ENCODE assay signal across 23 mouse cellular contexts in genomic region chr1:181628276-181628675, GRCm38 (mm10). TPM values are rescaled to one million over a fixed set of nuclear protein-coding genes. Genes with fewer than 3 reads are reported as not detected.
DNase-seq lines count a peak whose midpoint lies in the region; ATAC-seq lines count a peak whose summit lies in the region.
"Had no signal": no experiment of that assay in that cellular context is flagged by ENCODE, and none has a peak within 500 bp of the region (broad histone marks: within the 10 kb centered on the region; RNA-seq: fewer than 3 reads in every experiment).

No protein-coding gene starts in this region.

- H3K27ac ChIP-seq in midbrain, embryonic 11.5 days (ENCODE audit: low read depth, low read length): no peak overlapping the region
- H3K27ac ChIP-seq in midbrain, embryonic 10.5 days (replicated peaks): no peak overlapping the region
- H3K27ac ChIP-seq: embryonic facial prominence, embryonic 10.5 days; embryonic facial prominence, embryonic 12.5 days; forebrain, embryonic 13.5 days; forebrain, embryonic 15.5 days had no signal

- ATAC-seq in midbrain, embryonic 11.5 days (ENCODE audit: low FRiP score): no peak
- ATAC-seq: activated CD4-positive, CD25-positive, alpha-beta regulatory T cell, adult 4 months; CD4-positive, CD25-positive, alpha-beta regulatory T cell, adult 4 months; forebrain, embryonic 13.5 days; forebrain, embryonic 15.5 days; forebrain, postnatal 0 days; Patski had no signal

- no peak overlapping the region for H3K9ac ChIP-seq in midbrain, embryonic 11.5 days (ENCODE audit: low read length)
- H3K9ac ChIP-seq: embryonic facial prominence, embryonic 12.5 days; forebrain, embryonic 13.5 days; forebrain, embryonic 15.5 days; forebrain, postnatal 0 days had no signal

- WGBS in midbrain, embryonic 11.5 days: 72% methylated on average over 6 of the region's 6 CpGs
- 76% methylated on average over 6 of the region's 6 CpGs for WGBS in midbrain, embryonic 10.5 days

- peak; percentile 13 for DNase-seq in adrenal gland, postnatal 10 days
- DNase-seq in adrenal gland, adult 18-20 months (ENCODE audit: low spot score in 2 of 2): no peak
- peak; percentile 61 for DNase-seq in heart, adult 11 months
- DNase-seq in heart, adult 18-20 months: no peak
- peak; percentile 72 for DNase-seq in midbrain, embryonic 11.5 days (ENCODE audit: low spot score, missing footprints)
- no peak for DNase-seq in midbrain, embryonic 10.5 days (ENCODE audit: low spot score)
- no peak for DNase-seq in testis, postnatal 14 days (ENCODE audit: low spot score)
- DNase-seq: adrenal gland, adult 2 months; adrenal gland, postnatal 25 days; B cell, adult 2 months; cerebellum, adult 11-12 months; cerebellum, adult 2 months; cerebellum, adult 9-10 months; cerebellum, postnatal 10 days; cerebellum, postnatal 25 days; forebrain, postnatal 0 days had no signal

- no peaks in the 10 kb centered on the region for H3K9me3 ChIP-seq in midbrain, embryonic 11.5 days (ENCODE audit: control insufficient read depth, low read length)
- H3K9me3 ChIP-seq in midbrain, embryonic 10.5 days (replicated peaks): no peaks in the 10 kb centered on the region
- H3K9me3 ChIP-seq: embryonic facial prominence, embryonic 10.5 days; embryonic facial prominence, embryonic 12.5 days; forebrain, embryonic 13.5 days; forebrain, embryonic 15.5 days had no signal

- H3K4me1 ChIP-seq in midbrain, embryonic 11.5 days (ENCODE audit: control insufficient read depth, insufficient read depth, low read length): no peaks in the 10 kb centered on the region
- H3K4me1 ChIP-seq in midbrain, embryonic 10.5 days: no peaks in the 10 kb centered on the region; the same call in 1 of the 2 replicates
- H3K4me1 ChIP-seq: forebrain, embryonic 13.5 days; forebrain, embryonic 15.5 days had no signal

- H3K36me3 ChIP-seq in midbrain, embryonic 11.5 days (ENCODE audit: control insufficient read depth, insufficient read depth, low read length): no peaks in the 10 kb centered on the region
- no peaks in the 10 kb centered on the region for H3K36me3 ChIP-seq in midbrain, embryonic 10.5 days
- H3K36me3 ChIP-seq: embryonic facial prominence, embryonic 10.5 days; embryonic facial prominence, embryonic 12.5 days; forebrain, embryonic 15.5 days had no signal

- no peaks in the 10 kb centered on the region for H3K27me3 ChIP-seq in midbrain, embryonic 11.5 days (ENCODE audit: control insufficient read depth, insufficient read depth, low read length)
- H3K27me3 ChIP-seq in midbrain, embryonic 10.5 days (ENCODE audit: low read depth, poor library complexity, severe bottlenecking): no peaks in the 10 kb centered on the region
- H3K27me3 ChIP-seq: embryonic facial prominence, embryonic 12.5 days; forebrain, embryonic 13.5 days; forebrain, embryonic 15.5 days had no signal

- H3K4me3 ChIP-seq in midbrain, embryonic 11.5 days (ENCODE audit: low read depth, low read length): no peak overlapping the region
- H3K4me3 ChIP-seq in midbrain, embryonic 10.5 days: no peak overlapping the region
- H3K4me3 ChIP-seq: embryonic facial prominence, embryonic 10.5 days; embryonic facial prominence, embryonic 12.5 days; forebrain, embryonic 13.5 days; forebrain, embryonic 15.5 days had no signal

- H3K4me2 ChIP-seq in midbrain, embryonic 11.5 days: no peak overlapping the region
- H3K4me2 ChIP-seq: embryonic facial prominence, embryonic 12.5 days; forebrain, embryonic 13.5 days; forebrain, embryonic 15.5 days had no signal

RNA-seq across cellular contexts. Expression of gene Dnah14, which starts 51.9 kb away (rescaled TPM):
- total RNA-seq in adrenal gland, postnatal 10 days (2021): under 1 TPM; 0.09 TPM
- total RNA-seq in adrenal gland, adult 18-20 months (2021): not detected
- total RNA-seq in heart, adult 18-20 months (2021): not detected
- polyA plus RNA-seq in midbrain, embryonic 11.5 days (2014; fragmentation: Nextera tagmentation; extraction: Ambion mirVana): 2.5 and 2.7 TPM in 2 replicates
- 1.9 and 2.1 TPM in 2 replicates for polyA plus RNA-seq in midbrain, embryonic 10.5 days (2016; fragmentation: Nextera tagmentation; extraction: Ambion mirVana)
- polyA plus RNA-seq: adrenal gland, adult 2 months had no signal

Comparison
In these comparisons a context has a peak if more than half of its experiments do, and no peak if none do; other contexts are left out.
1. DNase-seq: peak in adrenal gland, postnatal 10 days (single experiment), heart, adult 11 months (single experiment) and midbrain, embryonic 11.5 days (single experiment); none in adrenal gland, adult 18-20 months (0 of 2), heart, adult 18-20 months (0 of 2), midbrain, embryonic 10.5 days (single experiment) and testis, postnatal 14 days (single experiment).